Mouse (Mus musculus) embryonic facial prominence, embryonic 15.5 days (tissue): ENCODE results near the gene Gramd2. TPM values are rescaled to one million over a fixed set of nuclear protein-coding genes. Genes with fewer than 3 reads are reported as not detected.
A peak's percentile ranks its signal among the peaks of the same experiment; 100 is the strongest.

Experiments
- ATAC-seq: fragments of 200-750 bp; cut with Nextera tagmentation; 2 replicates; pipeline ENCODE4 v1.8.0; 2017; ENCODE audit warnings: low read depth, moderate TSS enrichment; ENCODE audit not compliant: insufficient number of reproducible peaks, low FRiP score, low TSS enrichment
- H3K27ac ChIP-seq: fragments of 300-500 bp; sonication (generic); replicated peaks from 2 replicates; pipeline ENCODE4 v1.5.1; 2015; ENCODE audit warnings: mild to moderate bottlenecking, inconsistent platforms
- H3K27me3 ChIP-seq: fragments of 300-500 bp; sonication (generic); 2 replicates; pipeline ENCODE4 v1.6.1; 2015; ENCODE audit warnings: inconsistent platforms
- H3K36me3 ChIP-seq: fragments of 300-500 bp; sonication (generic); 2 replicates; pipeline ENCODE4 v1.6.1; 2015; ENCODE audit warnings: mild to moderate bottlenecking, inconsistent platforms
- H3K4me1 ChIP-seq: fragments of 300-500 bp; sonication (generic); 2 replicates; pipeline ENCODE4 v1.6.1; 2015; ENCODE audit warnings: inconsistent platforms
- H3K4me2 ChIP-seq: fragments of 300-500 bp; sonication (generic); replicated peaks from 2 replicates; pipeline ENCODE4 v1.6.1; 2015; ENCODE audit warnings: mild to moderate bottlenecking, inconsistent platforms
- H3K4me3 ChIP-seq: fragments of 300-500 bp; sonication (generic); replicated peaks from 2 replicates; pipeline ENCODE4 v1.5.1; 2015; ENCODE audit warnings: mild to moderate bottlenecking, inconsistent platforms
- H3K9ac ChIP-seq: fragments of 300-500 bp; sonication (generic); 2 replicates; pipeline ENCODE4 v1.6.1; 2015; ENCODE audit warnings: inconsistent platforms
- H3K9me3 ChIP-seq: fragments of 300-500 bp; sonication (generic); replicated peaks from 2 replicates; pipeline ENCODE4 v1.6.1; 2016; ENCODE audit warnings: inconsistent platforms
- WGBS: fragments of 180-500 bp; shearing (Covaris S2); methylation state at CpG from one replicate; pipeline ENCODE4 v1.1.7; 2015; 5-methylcytosine and 5-hydroxymethylcytosine counted together
- polyA plus RNA-seq: library from polyadenylated mRNA; unstranded; fragments of >200 nt; fragmentation: Nextera tagmentation; extraction: Ambion mirVana; gene quantifications from 2 replicates; pipeline ENCODE4 v1.2.1, GENCODE M21; 2015

Gramd2 gene
- polyA plus RNA-seq, 1 experiment from 2014 or later: 7.6 TPM

GRCm38 (mm10) chr9:59669172-59669571, 10.8 kb upstream of the Gramd2 start:
- no peak overlapping the region for H3K9ac ChIP-seq
- H3K9me3 ChIP-seq: no peaks in the 10 kb centered on the region
- no peak for ATAC-seq
- peaks cover 94% of the 10 kb centered on the region for H3K36me3 ChIP-seq
- no peak overlapping the region for H3K4me3 ChIP-seq
- WGBS: 77% methylated on average over 4 of the region's 4 CpGs
- H3K27me3 ChIP-seq: no peaks in the 10 kb centered on the region
- no peaks in the 10 kb centered on the region for H3K4me1 ChIP-seq
- H3K4me2 ChIP-seq: no peak overlapping the region
- no peak overlapping the region for H3K27ac ChIP-seq

GRCm38 (mm10) chr9:59672195-59672894, 7.6 kb upstream of the Gramd2 start:
- 85% methylated on average over 12 of the region's 12 CpGs for WGBS
- H3K27me3 ChIP-seq: no peaks in the 10 kb centered on the region
- no peak overlapping the region for H3K4me2 ChIP-seq
- no peak overlapping the region for H3K9ac ChIP-seq
- no peak overlapping the region for H3K4me3 ChIP-seq
- no peaks in the 10 kb centered on the region for H3K4me1 ChIP-seq
- no peak overlapping the region for H3K27ac ChIP-seq
- peaks cover 97% of the 10 kb centered on the region for H3K36me3 ChIP-seq
- H3K9me3 ChIP-seq: no peaks in the 10 kb centered on the region
- ATAC-seq: no peak

GRCm38 (mm10) chr9:59673427-59673826, 6.5 kb upstream of the Gramd2 start:
- Histone ChIP-seq H3K9me3 (no peaks in the 10 kb centered on the region), H3K4me1 (no peaks in the 10 kb centered on the region), H3K27me3 (no peaks in the 10 kb centered on the region), H3K4me3 (no peak overlapping the region), H3K9ac (no peak overlapping the region), H3K27ac (no peak overlapping the region), H3K4me2 (no peak overlapping the region), H3K36me3 (peaks cover 97% of the 10 kb centered on the region)
- no peak for ATAC-seq
- WGBS: 56% methylated on average over 2 of the region's 2 CpGs

- WGBS: 83% methylated on average over 14 of the region's 14 CpGs
- H3K9me3 ChIP-seq: no peaks in the 10 kb centered on the region
- H3K36me3 ChIP-seq: peaks cover 88% of the 10 kb centered on the region
- H3K27me3 ChIP-seq: no peaks in the 10 kb centered on the region
- H3K4me2 ChIP-seq: no peak overlapping the region
- H3K9ac ChIP-seq: no peak overlapping the region
- ATAC-seq: no peak
- no peak overlapping the region for H3K4me3 ChIP-seq
- H3K4me1 ChIP-seq: peaks cover 13% of the 10 kb centered on the region
- no peak overlapping the region for H3K27ac ChIP-seq
Measured at GRCm38 (mm10) chr9:59675598-59675997, 4.3 kb upstream of the Gramd2 start.

GRCm38 (mm10) chr9:59678313-59678712, 1.6 kb upstream of the Gramd2 start:
- Histone ChIP-seq H3K27ac (no peak overlapping the region), H3K4me2 (no peak overlapping the region), H3K9ac (no peak overlapping the region), H3K4me1 (peaks cover 14% of the 10 kb centered on the region), H3K27me3 (no peaks in the 10 kb centered on the region), H3K36me3 (peaks cover 60% of the 10 kb centered on the region), H3K4me3 (no peak overlapping the region), H3K9me3 (no peaks in the 10 kb centered on the region)
- 9% methylated on average over 1 of the region's 1 CpGs for WGBS
- ATAC-seq: 0 out of 2 replicates have a peak, but pooled peaks have one; percentile 15

GRCm38 (mm10) chr9:59680534-59680875, 561 bp downstream of the Gramd2 start:
- 9% methylated on average over 16 of the region's 16 CpGs for WGBS
- H3K4me2 ChIP-seq: peak overlapping the region; percentile 91
- ATAC-seq: peak; percentile 25; the same call in 1 of the 2 replicates
- no peaks in the 10 kb centered on the region for H3K9me3 ChIP-seq
- H3K27ac ChIP-seq: peak overlapping the region; percentile 76
- H3K27me3 ChIP-seq: no peaks in the 10 kb centered on the region
- 0 out of 2 replicates have a peak overlapping the region, but pooled peaks have one; percentile 16 for H3K9ac ChIP-seq
- peaks cover 14% of the 10 kb centered on the region for H3K4me1 ChIP-seq
- H3K4me3 ChIP-seq: peak overlapping the region; percentile 50
- peaks cover 40% of the 10 kb centered on the region for H3K36me3 ChIP-seq

- no peak for ATAC-seq
- Histone ChIP-seq H3K9ac (no peak overlapping the region), H3K4me1 (peaks cover 17% of the 10 kb centered on the region), H3K36me3 (peaks cover 6% of the 10 kb centered on the region; the same call in 1 of the 2 replicates), H3K27me3 (no peaks in the 10 kb centered on the region), H3K27ac (no peak overlapping the region), H3K4me3 (no peak overlapping the region), H3K9me3 (no peaks in the 10 kb centered on the region), H3K4me2 (no peak overlapping the region)
- WGBS: 58% methylated on average over 2 of the region's 2 CpGs
Measured at GRCm38 (mm10) chr9:59684020-59684419, 4.1 kb downstream of the Gramd2 start.

- Histone ChIP-seq H3K4me3 (no peak overlapping the region), H3K4me1 (peaks cover 15% of the 10 kb centered on the region), H3K4me2 (no peak overlapping the region), H3K36me3 (no peaks in the 10 kb centered on the region), H3K9ac (no peak overlapping the region), H3K27me3 (no peaks in the 10 kb centered on the region), H3K9me3 (no peaks in the 10 kb centered on the region), H3K27ac (no peak overlapping the region)
- ATAC-seq: no peak
- 39% methylated on average over 6 of the region's 6 CpGs for WGBS
Measured at GRCm38 (mm10) chr9:59687416-59688046, 7.6 kb downstream of the Gramd2 start.

GRCm38 (mm10) chr9:59691635-59692094, 11.7 kb downstream of the Gramd2 start:
- Histone ChIP-seq H3K27ac (peak overlapping the region; percentile 90), H3K9ac (no peak overlapping the region), H3K4me2 (peak overlapping the region; percentile 77), H3K4me1 (peaks cover 36% of the 10 kb centered on the region), H3K4me3 (peak overlapping the region; percentile 37), H3K9me3 (no peaks in the 10 kb centered on the region), H3K27me3 (no peaks in the 10 kb centered on the region), H3K36me3 (no peaks in the 10 kb centered on the region)
- 4% methylated on average over 23 of the region's 23 CpGs for WGBS
- peak; percentile 87 for ATAC-seq

GRCm38 (mm10) chr9:59692145-59692544, 12.2 kb downstream of the Gramd2 start:
- no peaks in the 10 kb centered on the region for H3K9me3 ChIP-seq
- 18% methylated on average over 9 of the region's 9 CpGs for WGBS
- peaks cover 36% of the 10 kb centered on the region for H3K4me1 ChIP-seq
- no peaks in the 10 kb centered on the region for H3K27me3 ChIP-seq
- H3K4me2 ChIP-seq: peak overlapping the region; percentile 77
- H3K4me3 ChIP-seq: peak overlapping the region; percentile 37
- H3K9ac ChIP-seq: no peak overlapping the region
- H3K36me3 ChIP-seq: no peaks in the 10 kb centered on the region
- H3K27ac ChIP-seq: peak overlapping the region; percentile 90
- peak; percentile 67 for ATAC-seq

- H3K27me3 ChIP-seq: no peaks in the 10 kb centered on the region
- H3K9ac ChIP-seq: no peak overlapping the region
- H3K27ac ChIP-seq: peak overlapping the region; percentile 65
- H3K9me3 ChIP-seq: no peaks in the 10 kb centered on the region
- H3K36me3 ChIP-seq: no peaks in the 10 kb centered on the region
- H3K4me2 ChIP-seq: no peak overlapping the region
- H3K4me1 ChIP-seq: peaks cover 33% of the 10 kb centered on the region
- 36% methylated on average over 16 of the region's 16 CpGs for WGBS
- no peak overlapping the region for H3K4me3 ChIP-seq
- ATAC-seq: peak; percentile 30; the same call in 1 of the 2 replicates
Measured at GRCm38 (mm10) chr9:59694571-59695450, 14.9 kb downstream of the Gramd2 start.
